Mouse (Mus musculus): ENCODE results near the gene Cdipt.
A peak's percentile ranks its signal among the peaks of the same experiment; 100 is the strongest.

The Cdipt gene

DNA sequence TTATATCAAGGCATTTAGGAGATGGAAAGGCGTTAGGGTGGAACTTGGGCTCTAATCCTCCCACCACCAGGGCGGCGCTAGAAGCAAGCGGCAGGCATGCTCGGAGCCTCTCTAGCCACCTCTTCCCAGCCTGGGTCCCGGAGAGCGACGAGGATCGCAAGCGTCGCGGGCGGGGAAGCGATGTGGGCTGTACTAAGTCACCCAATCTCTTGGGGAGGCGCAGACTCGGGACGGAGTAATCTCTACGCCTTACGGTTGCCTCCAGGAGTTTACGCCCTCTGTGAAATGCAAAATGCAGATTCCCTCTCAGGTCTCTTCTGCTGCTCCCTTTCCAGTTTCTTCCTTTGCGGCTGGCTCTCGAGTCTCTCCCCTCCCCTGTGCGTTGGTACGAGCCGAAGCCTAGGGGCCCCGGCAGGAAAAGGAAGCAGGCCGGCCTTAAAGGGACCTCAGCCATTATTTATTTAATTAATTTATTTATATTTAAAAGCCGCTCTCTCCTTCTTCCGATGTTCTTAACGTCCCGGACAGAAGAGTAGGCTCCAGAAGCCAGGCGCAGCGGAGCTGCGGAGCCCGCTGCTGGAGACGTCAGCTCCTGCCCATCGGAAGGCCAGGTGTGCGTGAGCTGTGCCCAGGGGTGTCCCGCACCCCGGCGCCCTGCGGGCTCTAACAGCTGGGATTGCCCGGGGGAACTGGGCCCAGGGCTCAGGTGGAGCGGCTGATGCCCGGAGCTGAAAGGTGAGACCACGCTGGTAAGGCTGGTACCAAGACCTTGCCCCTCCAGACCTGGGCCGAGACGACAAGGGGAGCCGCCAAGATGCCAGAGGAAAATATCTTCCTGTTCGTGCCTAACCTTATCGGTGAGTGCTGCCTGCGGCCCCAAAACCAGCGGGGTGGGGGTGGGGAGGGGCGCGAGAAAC, 494 bp downstream of the Cdipt start, which contains the start of gene Cdiptos:
Cdiptos (minus strand) TSS at position 149 of the 917 bp plus-strand sequence.
- DNase-seq, result peak; percentile 97

DNA sequence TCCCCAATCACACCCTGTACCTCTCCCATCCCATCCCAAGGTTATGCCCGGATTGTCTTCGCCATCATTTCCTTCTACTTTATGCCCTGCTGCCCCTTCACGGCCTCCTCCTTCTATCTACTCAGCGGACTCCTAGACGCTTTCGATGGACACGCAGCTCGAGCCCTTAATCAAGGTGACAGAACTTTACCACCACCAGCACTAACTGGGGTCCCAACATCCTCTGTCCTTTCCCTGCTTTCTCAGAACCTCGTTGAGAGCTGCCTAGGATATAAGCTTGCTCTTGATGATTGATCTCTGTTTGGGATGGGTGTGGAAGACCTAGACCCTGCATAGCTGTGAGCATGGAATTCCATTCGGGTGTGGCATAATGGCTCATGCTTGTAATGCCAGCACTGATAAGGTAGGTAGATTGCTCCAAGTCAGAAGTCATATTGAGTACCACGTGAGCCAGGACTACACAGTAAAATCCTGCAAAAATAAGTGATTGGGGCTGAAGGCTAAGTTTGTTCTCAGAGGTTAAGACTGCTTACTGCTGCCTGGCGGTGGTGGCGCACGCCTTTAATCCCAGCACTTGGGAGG, 1.3 kb downstream of the Cdipt start:
- DNase-seq, result no peak

DNA sequence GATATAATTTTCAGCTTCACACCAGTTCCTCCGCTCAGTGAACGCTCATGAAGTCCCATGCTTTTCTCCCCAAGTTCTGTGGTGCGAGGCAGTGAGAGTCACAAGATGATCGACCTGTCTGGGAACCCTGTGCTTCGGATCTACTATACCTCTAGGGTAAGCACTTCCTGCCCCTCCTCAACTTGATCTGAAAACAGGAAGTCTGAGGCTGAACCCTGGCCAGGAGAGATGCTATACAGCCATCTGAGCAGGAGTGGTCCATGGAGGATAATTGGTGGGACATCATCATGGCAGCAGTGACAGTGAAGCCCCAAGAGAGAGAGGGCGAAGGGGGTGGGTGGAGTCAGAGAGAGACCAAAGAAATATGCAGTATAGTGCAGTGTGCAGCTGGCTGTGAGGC, 3.1 kb downstream of the Cdipt start:
- no peak for DNase-seq

DNA sequence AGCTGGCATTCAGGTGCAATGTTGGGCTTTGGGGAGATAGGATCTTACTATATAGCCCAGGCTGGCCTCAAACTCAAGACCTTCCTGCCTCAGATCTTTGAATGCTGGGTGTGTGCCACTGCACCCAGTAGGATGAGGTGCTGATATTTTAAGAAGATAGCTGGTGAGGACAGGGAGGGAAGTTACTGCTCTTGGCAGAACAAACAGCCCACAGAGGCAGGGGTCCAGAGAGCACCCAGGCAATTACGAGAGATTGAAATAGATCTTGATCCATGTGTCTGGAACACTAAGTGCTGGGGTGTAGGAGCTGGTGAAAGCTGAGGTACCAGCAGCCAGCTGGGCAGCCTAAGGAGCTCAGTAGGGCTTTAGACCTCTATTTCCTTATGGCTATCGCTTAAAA, 5.9 kb downstream of the Cdipt start:
- DNase-seq, result no peak

DNA sequence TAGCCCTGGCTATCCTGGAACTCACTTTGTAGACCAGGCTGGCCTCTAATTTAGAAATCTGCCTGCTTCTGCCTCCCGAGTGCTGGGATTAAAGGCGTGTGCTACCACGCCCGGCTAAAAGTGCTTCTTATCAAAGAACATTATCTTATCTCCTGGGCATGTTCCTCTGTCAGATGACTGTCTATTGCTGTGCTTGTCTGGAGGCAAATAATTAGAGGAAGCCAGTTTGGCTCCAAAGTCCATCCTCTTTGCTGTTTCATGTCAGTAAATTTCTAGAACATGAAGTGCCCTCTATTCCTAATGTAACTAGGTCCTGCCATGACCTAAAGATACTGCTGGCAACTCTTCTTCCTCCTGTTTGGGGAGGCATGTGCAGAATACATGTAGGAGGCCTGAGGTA, 6.3 kb downstream of the Cdipt start:
- DNase-seq, result no peak

DNA sequence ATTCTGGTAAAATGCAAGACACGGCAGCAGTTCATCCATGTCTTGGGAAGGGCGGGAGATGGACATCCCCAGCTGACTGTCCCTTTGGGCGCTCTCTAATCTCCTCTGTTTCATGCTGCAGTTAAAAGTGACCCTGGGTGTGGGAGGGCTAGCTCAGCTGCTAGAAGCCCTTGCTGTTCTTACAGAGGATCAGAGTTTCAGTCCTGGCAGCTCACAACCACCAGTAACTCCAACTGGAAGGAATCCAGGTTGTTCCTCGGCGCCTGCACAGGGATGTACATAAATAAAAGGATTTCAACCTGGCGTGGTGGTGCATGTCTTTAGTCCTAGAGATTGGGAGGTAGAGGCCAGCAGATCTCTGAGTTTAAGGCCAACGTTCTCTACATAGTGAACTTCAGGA, 7.4 kb downstream of the Cdipt start:
- no peak for DNase-seq

DNA sequence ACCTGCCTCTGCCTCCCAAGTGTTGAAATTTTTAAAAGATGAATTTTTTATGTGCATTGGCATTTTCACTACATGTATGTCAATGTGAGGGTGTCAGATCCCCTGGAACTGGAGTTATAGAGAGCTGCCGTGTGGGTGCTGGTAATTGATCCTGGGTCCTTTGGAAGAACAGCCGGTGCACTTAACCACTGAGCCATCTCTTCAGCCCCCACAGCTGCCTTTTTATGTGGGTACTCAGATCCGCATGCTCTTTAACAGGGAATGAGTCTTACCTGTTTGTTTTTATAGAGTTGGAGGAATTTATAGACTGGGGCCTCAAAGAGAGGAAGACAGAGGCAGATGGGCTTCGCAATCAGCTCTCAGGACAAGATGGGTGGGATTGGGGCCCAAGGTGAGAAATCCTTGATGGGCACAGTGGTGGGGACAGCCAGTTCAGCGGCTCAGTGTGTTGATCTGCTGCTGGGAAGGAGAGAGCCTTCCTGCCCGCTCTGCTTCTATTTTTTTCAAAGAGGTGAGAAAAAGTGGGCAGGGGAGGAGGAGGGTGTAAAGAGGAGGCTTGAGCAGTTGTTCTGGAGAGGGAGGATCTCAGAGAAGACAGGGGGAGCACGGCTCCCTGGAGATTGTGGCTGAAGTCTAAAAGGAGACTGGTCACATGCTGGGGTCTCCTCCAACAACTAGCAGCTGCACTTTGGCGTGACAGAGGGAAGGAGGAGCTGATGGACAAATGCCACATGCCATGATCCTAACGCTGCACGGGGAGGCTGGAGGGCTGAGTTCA, 9.1 kb downstream of the Cdipt start:
- DNase-seq, result no peak

DNA sequence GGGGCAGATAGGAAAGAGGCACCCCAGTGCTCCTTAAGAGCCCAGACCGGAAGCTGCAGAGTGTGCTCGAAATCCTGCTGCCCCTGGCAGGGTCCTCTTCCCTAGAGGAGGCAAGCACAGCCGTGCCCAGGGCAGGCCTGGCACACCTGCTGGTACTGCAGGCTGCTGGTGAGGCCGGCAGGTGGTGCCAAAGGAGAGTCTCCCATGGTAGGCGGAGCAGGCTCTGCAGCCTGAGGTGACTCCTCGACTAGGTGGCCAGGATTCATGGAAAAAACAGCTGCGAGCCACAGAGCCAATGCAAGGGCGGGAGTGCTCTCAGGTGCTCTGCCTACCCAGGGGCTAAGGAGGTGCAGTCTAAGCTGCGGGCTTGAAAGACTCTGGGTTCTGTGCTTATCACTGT, 10.6 kb downstream of the Cdipt start:
- DNase-seq, result peak; percentile 79

DNA sequence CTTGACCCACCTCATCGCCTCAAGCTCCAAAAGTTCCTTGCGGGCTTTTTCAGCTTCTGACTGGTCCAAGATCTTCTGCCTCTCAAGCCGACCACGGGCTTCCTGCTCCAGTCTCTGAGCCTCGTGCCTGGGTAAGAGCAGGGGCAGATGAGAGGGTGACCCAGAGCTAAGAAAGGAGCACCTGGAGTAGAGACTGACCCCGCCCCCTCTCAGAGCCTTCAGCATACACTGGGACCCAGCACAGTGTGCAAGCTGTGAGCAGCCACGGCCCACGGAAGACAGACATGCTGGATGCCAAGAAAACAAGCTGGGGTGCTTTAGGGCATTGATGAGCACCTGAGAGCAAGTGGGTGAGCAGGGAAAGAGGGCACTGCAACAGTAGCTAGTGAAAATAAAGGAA, 13.1 kb downstream of the Cdipt start:
- DNase-seq, result no peak

DNA sequence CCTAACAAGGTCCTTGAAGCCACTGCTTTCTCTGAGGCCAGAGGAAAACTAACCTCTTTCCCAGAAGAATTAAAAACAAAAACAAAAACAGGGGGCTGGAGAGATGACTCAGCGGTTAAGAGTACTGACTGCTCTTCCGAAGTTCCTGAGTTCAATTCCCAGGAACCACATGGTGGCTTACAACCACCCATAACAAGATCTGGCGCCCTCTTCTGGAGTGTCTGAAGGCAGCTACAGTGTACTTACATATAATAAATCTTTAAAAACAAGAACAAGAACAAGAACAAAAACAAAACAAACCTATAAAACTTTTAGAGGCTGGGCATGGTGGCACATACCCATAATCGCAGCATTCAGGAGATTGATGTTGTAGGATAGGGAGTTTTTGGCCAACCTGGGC, 20.7 kb downstream of the Cdipt start:
- DNase-seq, result no peak

DNA sequence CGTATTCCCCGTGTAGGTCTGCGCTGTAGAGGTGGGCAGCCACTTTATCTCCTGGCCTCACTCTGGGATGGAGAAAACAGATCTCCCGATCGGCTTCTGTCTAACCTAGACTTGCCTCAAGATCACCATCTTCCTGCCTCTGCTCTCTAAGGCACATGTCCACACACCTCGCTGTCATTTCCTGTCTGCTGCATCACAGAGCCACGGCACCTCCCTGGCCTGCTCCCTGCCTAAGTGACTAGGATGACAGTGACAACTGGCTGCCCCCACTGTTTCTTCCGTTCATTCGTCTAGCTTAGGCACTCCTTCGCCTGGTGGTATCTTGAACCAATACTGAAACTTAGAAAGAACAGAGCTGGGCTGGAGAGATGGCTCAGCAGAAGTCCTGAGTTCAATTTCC, 23.9 kb downstream of the Cdipt start:
- DNase-seq, result no peak

DNA sequence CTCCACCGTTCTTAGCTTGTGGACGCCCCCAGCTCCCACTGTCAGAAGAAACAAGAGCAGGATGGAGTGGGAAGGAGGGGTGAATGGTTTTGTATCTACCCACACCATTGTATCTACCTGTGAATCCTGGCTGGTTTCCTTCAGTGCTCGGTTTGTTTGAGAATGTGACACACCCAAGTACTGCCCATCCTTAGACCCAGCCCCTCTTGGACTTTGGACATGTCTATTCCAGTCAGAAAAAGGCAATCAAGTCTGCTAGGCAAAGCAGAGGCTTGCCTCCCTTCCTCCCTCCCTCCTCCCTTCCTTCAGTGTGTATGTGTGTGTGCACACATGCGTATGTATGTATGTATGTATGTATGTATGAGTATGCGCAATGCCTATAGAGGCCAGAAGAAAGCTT, 27.9 kb downstream of the Cdipt start:
- DNase-seq, result no peak

DNA sequence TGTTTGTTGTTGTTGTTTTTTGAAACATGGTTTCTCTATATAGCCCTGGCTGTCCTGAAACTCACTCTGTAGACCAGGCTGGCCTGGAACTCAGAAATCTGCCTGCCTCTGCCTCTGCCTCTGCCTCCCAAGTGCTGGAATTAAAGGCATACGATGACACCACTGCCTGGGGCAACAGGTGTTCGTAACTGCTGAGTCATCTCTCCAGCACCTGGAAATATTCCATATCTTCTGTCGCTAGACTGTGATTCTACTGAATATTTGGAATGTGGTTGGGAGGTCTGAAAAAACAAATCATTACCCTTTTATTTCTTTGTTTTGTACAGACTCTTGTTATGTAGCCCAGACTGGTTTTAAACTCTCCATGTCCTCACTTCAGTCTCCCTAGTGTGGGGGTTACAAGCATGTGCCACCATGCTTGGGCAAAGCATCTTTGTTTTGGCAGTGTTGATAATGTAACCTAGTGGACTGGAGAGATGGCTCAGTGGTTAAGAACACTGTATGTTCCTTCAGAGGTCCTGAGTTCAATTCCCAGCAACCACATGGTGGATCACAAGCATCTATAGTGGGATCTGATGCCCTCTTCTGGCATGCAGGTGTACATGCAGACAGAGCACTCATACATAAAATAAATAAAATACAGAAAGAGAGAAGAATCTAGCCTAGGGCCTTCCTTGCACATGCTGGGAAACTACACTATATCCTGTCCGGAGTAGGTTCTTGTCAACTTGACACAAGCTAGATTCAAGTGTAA, 28.6 kb downstream of the Cdipt start:
- DNase-seq, result no peak

DNA sequence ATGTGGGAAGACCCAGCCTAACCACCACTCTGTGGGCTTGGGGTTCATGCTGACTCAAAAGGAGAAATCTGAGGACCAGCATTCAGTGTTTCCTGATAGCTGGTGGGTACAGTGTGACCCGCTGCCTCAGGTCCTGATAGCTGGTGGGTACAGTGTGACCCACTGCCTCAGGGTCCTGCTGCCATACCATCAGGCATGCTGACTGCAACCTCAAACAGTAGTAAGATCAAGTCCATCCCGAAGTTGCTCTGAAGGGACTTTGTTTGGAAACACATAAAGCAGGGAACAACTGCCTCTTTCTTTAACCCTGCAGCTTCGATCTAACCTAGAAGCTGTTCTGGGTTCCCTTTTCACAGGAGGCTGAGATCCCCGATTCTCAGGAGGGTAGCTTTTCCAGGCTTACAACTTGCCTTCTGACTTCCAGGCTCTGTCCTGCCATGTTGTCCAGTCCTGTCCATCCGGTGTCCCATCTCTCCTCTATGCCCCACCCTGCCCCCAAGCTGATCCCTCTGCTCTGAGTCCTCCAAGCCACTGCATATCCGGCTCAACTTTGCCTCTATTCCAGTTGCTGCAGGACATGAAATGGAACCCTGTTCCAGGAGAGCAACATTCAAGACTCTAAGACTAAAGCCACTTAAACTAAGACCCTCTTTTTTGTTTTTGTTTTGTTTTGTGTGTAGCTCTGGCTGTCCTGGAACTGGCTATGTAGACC, 31.8 kb downstream of the Cdipt start:
- no peak for DNase-seq

DNA sequence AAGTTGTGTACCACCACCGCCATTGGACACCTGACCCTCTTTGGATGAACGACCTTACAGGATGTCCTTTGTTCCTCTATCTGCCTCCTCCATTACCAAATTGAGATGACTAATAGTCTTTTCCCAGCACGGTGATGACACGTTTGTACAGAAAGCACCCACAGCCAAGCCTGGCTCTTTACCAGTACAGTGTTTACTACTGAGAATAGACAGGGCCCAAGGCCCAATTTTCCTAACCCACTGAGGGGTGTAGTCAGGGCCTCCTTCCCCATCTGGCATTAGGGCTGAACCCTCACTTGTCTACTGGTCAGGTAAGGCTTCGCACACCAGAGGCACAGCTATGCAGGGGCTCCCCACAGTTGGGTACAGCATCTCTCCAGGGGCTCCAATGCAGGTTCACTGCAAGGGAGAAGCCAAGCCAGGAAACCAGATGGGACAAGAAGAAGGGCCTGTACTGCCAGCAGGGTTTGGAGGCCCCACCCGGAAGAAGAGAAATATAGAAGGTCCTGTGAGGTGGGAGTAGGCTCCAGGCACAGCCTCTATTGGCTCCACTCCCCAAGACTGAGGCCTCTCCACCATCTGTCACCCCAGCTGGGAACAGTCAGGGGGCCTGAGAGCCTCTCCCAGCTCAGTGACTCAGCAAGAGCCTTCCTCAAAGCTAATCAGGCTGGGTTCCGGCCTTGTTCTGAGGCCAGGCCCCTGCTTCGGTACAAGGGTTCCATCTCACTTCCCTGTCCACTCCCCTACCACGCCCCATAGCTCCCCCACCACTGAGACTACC, 32.7 kb downstream of the Cdipt start:
- peak; percentile 97 for DNase-seq

DNA sequence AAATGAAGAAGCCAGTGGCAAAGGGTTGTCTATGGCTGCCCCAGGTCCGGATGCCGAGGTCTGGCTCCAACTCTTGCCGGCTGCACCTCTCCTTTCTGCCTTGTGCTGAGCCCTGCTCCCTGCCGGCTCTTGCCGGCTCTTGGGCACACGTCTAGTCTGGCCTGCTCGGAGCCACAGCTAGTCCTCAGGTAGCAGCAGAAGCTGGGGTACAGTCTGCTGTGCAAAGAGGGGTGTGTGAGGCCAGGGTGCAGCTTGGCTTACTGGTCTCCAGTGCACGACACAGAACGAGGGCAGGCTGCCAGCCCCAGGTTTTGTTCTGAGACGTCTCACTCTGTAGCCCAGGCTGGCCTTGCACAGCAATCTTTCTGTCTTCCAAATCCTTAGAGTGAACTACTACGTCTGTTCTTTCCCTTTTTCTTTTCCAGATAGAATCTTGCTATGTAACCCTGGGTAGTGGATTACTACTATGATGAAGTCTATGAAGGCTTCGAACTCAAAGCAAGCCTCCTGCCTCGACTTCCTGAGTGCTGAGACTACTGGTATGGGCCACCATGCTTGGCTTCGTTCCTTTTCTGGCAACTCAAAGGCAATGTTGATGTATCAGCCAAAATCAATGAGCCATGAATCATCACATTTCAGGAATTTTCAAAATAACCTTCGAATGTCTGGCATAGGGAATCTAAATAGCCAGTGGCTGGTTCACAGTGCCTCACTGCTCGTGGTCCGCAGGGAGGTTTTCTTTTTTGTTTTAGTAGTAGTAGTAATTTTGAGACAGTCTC, 33.8 kb downstream of the Cdipt start:
- DNase-seq, result peak; percentile 68

DNA sequence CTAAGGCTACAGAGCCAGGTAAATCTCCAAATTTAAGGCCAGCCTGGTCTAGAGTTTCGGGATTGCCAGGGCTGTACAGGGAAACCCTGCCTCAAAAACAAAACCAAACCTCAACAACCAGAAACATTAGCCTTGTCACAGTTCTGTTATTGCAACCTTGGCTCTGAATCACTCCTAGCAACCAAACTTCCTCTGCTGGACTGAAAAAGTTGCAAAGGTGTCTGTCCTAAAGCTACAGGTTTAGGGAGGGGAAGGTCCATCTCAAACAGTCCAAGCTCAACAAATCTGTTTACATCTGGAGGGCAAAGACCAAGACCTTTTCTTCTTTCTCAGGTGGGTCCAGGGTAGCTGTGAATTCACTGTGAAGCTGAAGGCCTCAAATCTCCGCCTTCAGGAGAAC, 35.3 kb downstream of the Cdipt start:
- DNase-seq, result no peak

DNA sequence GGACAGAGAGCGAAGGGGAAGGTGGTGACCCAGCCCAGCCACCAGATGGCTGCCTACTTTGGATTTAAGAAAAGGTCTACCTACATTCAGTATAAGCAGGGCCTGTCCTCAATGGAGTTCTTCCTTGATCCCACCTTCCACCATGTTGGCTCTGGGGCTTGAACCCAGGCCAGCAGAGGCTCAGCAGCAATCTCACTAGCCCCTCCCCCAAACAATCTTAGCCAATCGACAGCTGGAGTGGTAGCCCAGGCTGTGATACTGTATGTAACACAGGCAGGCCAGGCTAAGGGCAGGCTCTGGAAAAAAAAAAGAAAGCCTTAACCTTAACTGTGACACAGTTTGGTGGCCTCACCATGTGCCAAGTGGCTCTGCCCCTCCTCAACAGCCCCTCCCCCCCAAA, 36.0 kb downstream of the Cdipt start:
- DNase-seq, result no peak

DNA sequence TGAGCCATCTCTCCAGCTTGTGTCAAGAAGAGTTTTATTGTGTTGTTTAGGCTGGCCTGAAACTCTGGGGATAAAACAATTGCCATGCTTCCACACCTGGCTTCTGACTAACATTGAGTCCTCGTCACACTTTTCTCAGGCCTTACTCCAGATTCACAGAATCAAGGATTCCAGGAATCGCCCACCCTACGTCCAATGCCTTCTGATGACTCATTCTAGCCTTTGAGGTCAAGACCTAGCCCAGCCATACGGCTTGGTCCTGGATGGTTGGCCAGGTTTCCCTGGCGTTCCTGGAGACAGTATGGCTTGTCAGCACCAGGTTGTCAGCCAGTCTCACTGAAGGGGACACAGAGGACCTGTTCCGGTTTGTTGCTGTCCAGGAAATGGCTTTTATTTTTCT, 36.7 kb downstream of the Cdipt start:
- DNase-seq, result no peak

DNA sequence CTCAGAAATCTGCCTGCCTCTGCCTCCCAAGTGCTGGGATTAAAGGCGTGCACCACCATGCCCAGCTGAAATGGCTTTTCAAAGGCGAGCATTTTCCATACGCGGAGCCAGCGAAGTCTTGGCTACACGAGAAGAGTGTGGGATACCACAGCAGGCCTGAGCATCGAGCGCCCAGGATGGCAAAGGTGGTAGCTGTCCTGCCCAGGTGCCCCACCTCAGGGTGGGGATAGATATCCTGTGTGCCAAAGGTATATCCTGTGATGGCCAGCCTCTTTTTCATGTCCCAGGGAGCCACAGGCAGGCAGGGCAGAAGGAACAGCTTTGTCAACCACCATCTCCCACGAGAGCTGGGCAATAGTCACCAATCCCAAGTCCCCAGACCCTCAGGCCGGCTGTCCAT, 37.1 kb downstream of the Cdipt start:
- DNase-seq, result no peak

DNA sequence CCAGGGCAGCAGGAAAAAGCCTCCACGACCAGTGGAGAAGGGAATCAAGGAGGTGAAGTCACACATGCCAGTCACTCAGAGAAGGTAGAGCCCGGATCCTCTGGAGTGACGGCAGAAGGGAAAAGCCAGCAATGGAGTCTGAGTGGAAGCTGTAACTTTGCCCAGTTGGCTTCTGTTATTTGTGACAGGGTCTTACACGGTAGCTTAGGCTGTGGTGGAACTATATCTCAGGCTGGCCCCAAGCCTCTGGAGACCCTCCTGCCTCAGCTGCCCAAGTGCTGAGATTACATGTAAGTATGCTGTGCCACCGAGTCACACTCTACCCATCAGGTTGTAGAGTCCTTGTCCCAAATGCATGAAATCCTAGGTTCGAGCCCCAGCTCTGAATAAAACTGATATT, 37.7 kb downstream of the Cdipt start:
- DNase-seq, result no peak
